Mouse (Mus musculus) stomach, postnatal 0 days (tissue): ENCODE data around the gene Gm6034. TPM values are rescaled to one million over a fixed set of nuclear protein-coding genes. Genes with fewer than 3 reads are reported as not detected.
"Not testable (repeated sequence)": the region's sequence is repeated elsewhere in the genome, so short reads cannot be mapped to it uniquely, and the experiment has no call there.

Experiments
- ATAC-seq: fragments of 200-750 bp; cut with Nextera tagmentation; 2 replicates; pipeline ENCODE4 v1.8.0; 2017; ENCODE audit not compliant: low FRiP score, low TSS enrichment
- DNase-seq: peaks from one replicate; pipeline ENCODE4 v3.0.0-alpha.2; 2016; ENCODE audit warnings: low spot score
- H3K27ac ChIP-seq: fragments of 300-500 bp; sonication (generic); replicated peaks from 2 replicates; pipeline ENCODE4 v1.5.1; 2014; ENCODE audit warnings: mild to moderate bottlenecking, control low read depth
- H3K27me3 ChIP-seq: fragments of 300-500 bp; sonication (generic); 2 replicates; pipeline ENCODE4 v1.6.1; 2014; ENCODE audit warnings: low read length; ENCODE audit not compliant: control insufficient read depth, insufficient read depth
- H3K36me3 ChIP-seq: fragments of 300-500 bp; sonication (generic); 2 replicates; pipeline ENCODE4 v1.6.1; 2014; ENCODE audit warnings: low read length, mixed read lengths; ENCODE audit not compliant: control insufficient read depth, insufficient read depth
- H3K4me1 ChIP-seq: fragments of 300-500 bp; sonication (generic); replicated peaks from 2 replicates; pipeline ENCODE4 v1.6.1; 2014; ENCODE audit warnings: antibody characterized with exemption; ENCODE audit not compliant: control insufficient read depth, insufficient read depth
- H3K4me2 ChIP-seq: fragments of 300-500 bp; sonication (generic); replicated peaks from 2 replicates; pipeline ENCODE4 v1.6.1; 2014; ENCODE audit warnings: low read depth, mild to moderate bottlenecking, control low read depth, moderate library complexity
- H3K4me3 ChIP-seq: fragments of 300-500 bp; sonication (generic); 2 replicates; pipeline ENCODE4 v1.5.1; 2014; ENCODE audit warnings: low read depth, low read length, control low read depth
- H3K9ac ChIP-seq: fragments of 300-500 bp; sonication (generic); 2 replicates; pipeline ENCODE4 v1.6.1; 2014; ENCODE audit warnings: mild to moderate bottlenecking, low read length, control low read depth, mixed read lengths
- H3K9me3 ChIP-seq: fragments of 300-500 bp; sonication (generic); 2 replicates; pipeline ENCODE4 v1.6.1; 2016; ENCODE audit warnings: low read length; ENCODE audit not compliant: control insufficient read depth
- CTCF ChIP-seq: IDR thresholded peaks from 2 replicates; pipeline ENCODE4 v1.5.1; 2016; ENCODE audit warnings: antibody characterized with exemption, low read depth, mild to moderate bottlenecking, moderate library complexity
- EP300 ChIP-seq: optimal IDR thresholded peaks from 2 replicates; pipeline ENCODE3; 2016; ENCODE audit warnings: antibody characterized with exemption
- WGBS: fragments of 180-500 bp; shearing (Covaris S2); extraction: QIAGEN DNeasy Blood & Tissue Kit; methylation state at CpG from one replicate; pipeline ENCODE4 v1.1.7; 2014; 5-methylcytosine and 5-hydroxymethylcytosine counted together
- polyA plus RNA-seq: library from polyadenylated mRNA; unstranded; fragments of >200 nt; fragmentation: Nextera tagmentation; extraction: Ambion mirVana; gene quantifications from 2 replicates; pipeline ENCODE4 v1.2.1, GENCODE M21; 2015

Gm6034 gene
- polyA plus RNA-seq, 1 experiment from 2014 or later, result not detected

GRCm38 (mm10) chr17:36023710-36024654 lies 18.8 kb upstream of the Gm6034 start:
- H3K27ac ChIP-seq, result peak overlapping the region; percentile 83
- peak; percentile 73 for ATAC-seq
- TF ChIP-seq CTCF, result no peak
- TF ChIP-seq EP300, result no peak

GRCm38 (mm10) chr17:36025197-36025596 lies 17.6 kb upstream of the Gm6034 start:
- Histone ChIP-seq H3K27me3 (no peaks in the 10 kb centered on the region), H3K27ac (0 out of 2 replicates have a peak overlapping the region, but pooled peaks have one; percentile 4), H3K4me3 (no peak overlapping the region), H3K4me2 (no peak overlapping the region), H3K9me3 (no peaks in the 10 kb centered on the region), H3K4me1 (no peaks in the 10 kb centered on the region), H3K9ac (no peak overlapping the region), H3K36me3 (no peaks in the 10 kb centered on the region)
- TF ChIP-seq EP300, result no peak
- no peak for TF ChIP-seq CTCF
- DNase-seq (no peak), ATAC-seq (no peak)
- 78% methylated on average over 5 of the region's 5 CpGs for WGBS

More at GRCm38 (mm10) chr17:36023710-36024654, 18.8 kb upstream of the Gm6034 start:
- Histone ChIP-seq H3K4me3 (no peak overlapping the region), H3K9me3 (no peaks in the 10 kb centered on the region), H3K27me3 (no peaks in the 10 kb centered on the region), H3K36me3 (no peaks in the 10 kb centered on the region), H3K4me2 (peak overlapping the region; percentile 11; the same call in 1 of the 2 replicates), H3K4me1 (no peaks in the 10 kb centered on the region), H3K9ac (no peak overlapping the region)
- peak; percentile 27 for DNase-seq
- WGBS, result 42% methylated on average over 9 of the region's 9 CpGs

DNA sequence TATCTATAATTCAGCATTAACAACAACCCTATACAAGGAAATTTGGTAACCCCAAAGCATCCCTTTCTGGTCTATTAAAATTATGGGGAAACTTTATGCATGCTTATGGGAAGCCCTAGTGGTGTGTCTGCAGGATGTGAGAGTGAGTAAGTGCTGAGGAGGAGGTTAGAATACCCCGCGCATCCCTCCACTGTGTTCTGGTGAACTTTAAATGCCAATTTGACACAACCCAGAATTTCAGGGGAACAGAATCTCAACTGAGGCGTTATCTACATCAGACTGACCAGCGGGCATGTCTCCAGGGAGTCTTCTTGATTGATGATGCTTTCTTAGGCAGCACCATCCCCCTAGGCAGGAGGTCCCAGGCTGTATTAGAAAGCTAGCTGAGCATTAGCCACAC lies 16.9 kb upstream of the Gm6034 start:
- no peaks in the 10 kb centered on the region for H3K4me1 ChIP-seq
- no peak for DNase-seq
- H3K9ac ChIP-seq, result no peak overlapping the region
- TF ChIP-seq CTCF (no peak), EP300 (no peak)
- no peaks in the 10 kb centered on the region for H3K36me3 ChIP-seq
- H3K27me3 ChIP-seq, result no peaks in the 10 kb centered on the region
- H3K4me2 ChIP-seq, result no peak overlapping the region
- WGBS, result 56% methylated on average over 4 of the region's 4 CpGs
- H3K27ac ChIP-seq, result no peak overlapping the region
- no peak overlapping the region for H3K4me3 ChIP-seq
- ATAC-seq, result no peak
- H3K9me3 ChIP-seq, result no peaks in the 10 kb centered on the region

GRCm38 (mm10) chr17:36027663-36028062 lies 15.1 kb upstream of the Gm6034 start:
- Histone ChIP-seq H3K9me3 (no peaks in the 10 kb centered on the region), H3K27ac (no peak overlapping the region), H3K27me3 (no peaks in the 10 kb centered on the region), H3K9ac (no peak overlapping the region), H3K36me3 (no peaks in the 10 kb centered on the region), H3K4me3 (no peak overlapping the region), H3K4me2 (no peak overlapping the region), H3K4me1 (no peaks in the 10 kb centered on the region)
- ATAC-seq (no peak), DNase-seq (no peak)
- 76% methylated on average over 4 of the region's 4 CpGs for whole genome bisulfite sequencing
- TF ChIP-seq EP300, result no peak
- TF ChIP-seq CTCF, result no peak

DNA sequence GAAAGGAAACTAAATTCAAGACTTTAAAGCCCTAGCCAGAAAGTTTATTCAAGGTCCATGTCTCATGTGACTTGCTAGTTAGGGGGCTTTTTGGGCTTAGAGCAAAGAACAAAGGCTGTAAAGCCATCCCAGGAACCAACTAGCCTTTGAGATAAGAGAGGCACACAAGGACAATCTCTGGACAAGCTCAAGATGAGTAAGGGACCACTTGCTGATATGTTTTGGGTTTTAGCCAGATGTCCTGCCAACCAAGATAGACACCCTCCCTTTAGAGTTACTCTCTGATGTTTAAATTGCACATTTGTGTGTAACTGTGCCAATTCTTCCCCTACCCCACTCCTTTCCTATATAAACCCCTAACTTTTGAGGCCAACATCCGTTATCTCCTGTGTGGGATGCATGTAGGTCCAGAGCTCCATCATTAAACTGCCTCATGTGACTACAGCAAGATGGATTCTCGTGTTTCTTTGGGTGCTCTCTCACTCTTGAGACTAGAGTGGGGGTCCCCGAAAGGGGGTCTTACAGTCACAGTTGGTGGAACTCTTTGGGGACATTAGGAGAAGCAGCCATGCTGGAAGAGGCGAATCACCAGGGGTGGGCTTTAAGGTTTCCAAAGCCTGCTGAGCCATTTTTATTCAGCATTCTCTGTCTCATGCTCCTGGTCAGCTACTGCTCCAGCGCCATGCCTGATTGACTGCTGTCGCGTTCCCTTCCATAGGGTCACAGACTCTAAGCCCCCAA lies 13.7 kb upstream of the Gm6034 start:
- Histone ChIP-seq H3K4me3 (no peak overlapping the region), H3K4me2 (no peak overlapping the region), H3K27me3 (no peaks in the 10 kb centered on the region), H3K9me3 (no peaks in the 10 kb centered on the region), H3K9ac (no peak overlapping the region), H3K36me3 (no peaks in the 10 kb centered on the region), H3K4me1 (no peaks in the 10 kb centered on the region), H3K27ac (no peak overlapping the region)
- DNase-seq (no peak), ATAC-seq (no peak)
- TF ChIP-seq EP300 (no peak), CTCF (no peak)
- WGBS, result 88% methylated on average over 7 of the region's 7 CpGs

- H3K4me3 ChIP-seq, H3K4me1 ChIP-seq, H3K36me3 ChIP-seq, ATAC-seq, H3K9me3 ChIP-seq, H3K27ac ChIP-seq, H3K4me2 ChIP-seq, H3K27me3 ChIP-seq, H3K9ac ChIP-seq: not testable (repeated sequence)
- peak; percentile 36 for DNase-seq
- WGBS, result 49% methylated on average over 2 of the region's 4 CpGs
Measured at GRCm38 (mm10) chr17:36030046-36030702, 12.6 kb upstream of the Gm6034 start.

DNA sequence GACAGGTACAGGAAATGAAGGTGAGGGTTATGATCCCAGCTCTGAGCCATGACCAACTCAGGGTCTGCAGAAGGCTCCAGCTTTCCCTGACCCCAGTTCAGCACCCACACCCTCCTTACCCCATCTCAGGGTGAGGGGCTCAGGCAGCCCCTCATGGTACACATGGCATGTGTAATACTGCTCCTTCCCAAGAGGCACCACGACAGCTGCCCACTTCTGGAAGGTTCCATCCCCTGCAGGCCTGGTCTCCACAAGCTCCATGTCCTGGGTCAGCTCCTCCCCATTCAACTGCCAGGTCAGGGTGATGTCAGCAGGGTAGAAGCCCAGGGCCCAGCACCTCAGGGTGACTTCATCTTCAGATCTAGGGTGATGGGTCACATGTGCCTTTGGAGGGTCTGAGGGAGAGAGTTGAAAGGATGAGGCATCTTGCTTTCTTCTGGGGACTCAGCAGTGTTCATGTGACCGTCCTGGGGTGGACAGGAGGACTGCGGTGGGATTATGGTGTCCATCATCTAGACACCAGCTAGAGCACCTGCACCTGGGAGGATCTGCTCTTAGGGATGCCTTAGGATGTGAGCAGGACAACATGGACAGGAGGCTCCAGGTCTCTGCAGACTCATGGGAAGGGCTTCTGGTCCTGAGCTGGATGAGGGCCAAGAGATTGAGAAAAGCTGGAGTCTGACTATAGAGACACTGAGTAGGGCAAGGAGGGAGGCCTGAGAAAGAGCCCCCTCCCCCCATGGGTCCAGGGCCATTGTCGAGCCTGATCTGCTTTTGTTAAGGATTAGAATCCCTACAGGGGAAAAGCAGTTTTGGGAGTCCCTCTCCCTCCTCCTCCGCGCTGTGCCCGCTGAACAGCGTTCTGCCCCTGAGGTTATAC lies 11.8 kb upstream of the Gm6034 start:
- H3K27me3 ChIP-seq, H3K36me3 ChIP-seq, H3K4me1 ChIP-seq, DNase-seq, ATAC-seq, H3K9ac ChIP-seq, H3K27ac ChIP-seq, H3K9me3 ChIP-seq: not testable (repeated sequence)
- WGBS, result 64% methylated on average over 8 of the region's 8 CpGs
- peak overlapping the region; percentile 82 for H3K4me2 ChIP-seq
- H3K4me3 ChIP-seq, result peak overlapping the region; percentile 56
